Mouse (Mus musculus) kidney, postnatal 0 days (tissue): ENCODE results near the gene Rora. TPM values are rescaled to one million over a fixed set of nuclear protein-coding genes. Genes with fewer than 3 reads are reported as not detected.

ENCODE experiments used
- ATAC-seq: fragments of 200-750 bp; cut with Nextera tagmentation; replicated peaks from 2 replicates; pipeline ENCODE4 v1.8.0; 2017; ENCODE audit warnings: low read depth, moderate number of reproducible peaks, moderate TSS enrichment, moderate library complexity; ENCODE audit not compliant: low FRiP score
- DNase-seq: peaks from one replicate; pipeline ENCODE4 v3.0.0-alpha.2; 2016; ENCODE audit warnings: low spot score
- H3K27ac ChIP-seq: fragments of 300-500 bp; sonication (generic); 2 replicates; pipeline ENCODE4 v1.5.1; 2014; ENCODE audit warnings: mild to moderate bottlenecking
- H3K27me3 ChIP-seq: fragments of 300-500 bp; sonication (generic); 2 replicates; pipeline ENCODE4 v1.6.1; 2014; ENCODE audit warnings: low read length, mixed read lengths; ENCODE audit not compliant: insufficient read depth
- H3K36me3 ChIP-seq: fragments of 300-500 bp; sonication (generic); 2 replicates; pipeline ENCODE4 v1.6.1; 2014; ENCODE audit warnings: low read length, mixed read lengths; ENCODE audit not compliant: insufficient read depth
- H3K4me1 ChIP-seq: fragments of 300-500 bp; sonication (generic); replicated peaks from 2 replicates; pipeline ENCODE4 v1.6.1; 2014; ENCODE audit warnings: antibody characterized with exemption, low read length, mixed read lengths; ENCODE audit not compliant: insufficient read depth
- H3K4me2 ChIP-seq: fragments of 300-500 bp; sonication (generic); 2 replicates; pipeline ENCODE4 v1.6.1; 2014; ENCODE audit warnings: mild to moderate bottlenecking, low read length, moderate library complexity, mixed read lengths
- H3K4me3 ChIP-seq: fragments of 300-500 bp; sonication (generic); replicated peaks from 2 replicates; pipeline ENCODE4 v1.5.1; 2014; ENCODE audit warnings: low read depth, low read length
- H3K9ac ChIP-seq: fragments of 300-500 bp; sonication (generic); 2 replicates; pipeline ENCODE4 v1.6.1; 2014; ENCODE audit warnings: low read depth, low read length
- H3K9me3 ChIP-seq: fragments of 300-500 bp; sonication (generic); replicated peaks from 2 replicates; pipeline ENCODE4 v1.6.1; 2016; ENCODE audit warnings: low read length, inconsistent platforms, mixed read lengths
- CTCF ChIP-seq: IDR thresholded peaks from 2 replicates; pipeline ENCODE4 v1.5.1; 2016; ENCODE audit warnings: antibody characterized with exemption, low read depth, mild to moderate bottlenecking, moderate library complexity
- WGBS: fragments of 180-500 bp; shearing (Covaris S2); extraction: QIAGEN DNeasy Blood & Tissue Kit; methylation state at CpG from one replicate; pipeline ENCODE4 v1.1.7; 2014; 5-methylcytosine and 5-hydroxymethylcytosine counted together
- polyA plus RNA-seq: library from polyadenylated mRNA; unstranded; fragments of >200 nt; fragmentation: Nextera tagmentation; extraction: Ambion mirVana; gene quantifications from 2 replicates; pipeline ENCODE4 v1.2.1, GENCODE M21; 2015

Gene Rora
- polyA plus RNA-seq, 1 experiment from 2014 or later = 9.8 TPM

DNA sequence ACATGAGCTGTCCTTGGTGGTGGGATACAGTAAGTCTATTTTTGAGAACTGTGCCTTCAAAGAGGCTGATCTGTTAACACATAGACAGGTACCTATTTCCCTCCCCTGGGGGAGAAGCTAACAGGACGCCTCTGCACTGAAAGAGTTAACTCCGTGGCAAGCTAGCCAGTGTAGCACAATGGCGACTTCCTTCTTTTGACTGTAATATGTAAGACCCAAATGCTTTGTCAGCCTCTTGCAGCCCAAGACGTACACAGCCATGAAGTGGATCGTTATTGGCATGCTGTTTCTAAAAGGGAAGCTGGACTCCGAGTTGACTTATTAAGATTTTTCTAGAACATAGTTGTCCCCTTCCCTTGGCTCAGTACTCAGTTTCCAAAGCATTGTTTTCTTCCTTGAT, 229.4 kb downstream of the Rora start:
- Histone ChIP-seq H3K4me1 (peaks cover 4% of the 10 kb centered on the region; the same call in 1 of the 2 replicates), H3K27me3 (no peaks in the 10 kb centered on the region), H3K9ac (no peak overlapping the region), H3K9me3 (no peaks in the 10 kb centered on the region), H3K36me3 (no peaks in the 10 kb centered on the region), H3K4me3 (no peak overlapping the region), H3K4me2 (no peak overlapping the region), H3K27ac (no peak overlapping the region)
- DNase-seq = no peak
- no peak for ATAC-seq
- no peak for TF ChIP-seq CTCF
- WGBS = 74% methylated on average over 6 of the region's 6 CpGs

DNA sequence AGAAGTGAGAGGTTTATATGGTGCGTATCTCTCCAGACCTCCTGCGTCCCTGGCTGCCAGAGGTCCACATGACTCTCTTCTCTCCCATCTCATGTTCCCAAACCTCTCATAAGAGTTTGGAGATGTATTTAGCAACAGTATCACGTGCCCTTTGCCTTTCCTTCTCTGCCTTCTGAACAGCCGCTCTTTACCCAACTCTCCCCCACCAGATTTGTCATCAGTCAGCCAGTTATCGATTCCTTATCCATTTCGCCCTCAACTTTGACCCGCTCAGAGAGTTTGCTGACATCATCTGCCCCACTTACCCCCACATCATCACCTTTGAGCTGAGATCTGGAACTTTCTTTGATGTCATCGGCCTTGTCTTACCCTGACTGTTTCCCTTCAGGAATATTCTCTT, 230.1 kb downstream of the Rora start:
- Histone ChIP-seq H3K27ac (no peak overlapping the region), H3K36me3 (no peaks in the 10 kb centered on the region), H3K4me1 (peaks cover 4% of the 10 kb centered on the region; the same call in 1 of the 2 replicates), H3K27me3 (no peaks in the 10 kb centered on the region), H3K4me3 (no peak overlapping the region), H3K9ac (no peak overlapping the region), H3K4me2 (no peak overlapping the region), H3K9me3 (no peaks in the 10 kb centered on the region)
- WGBS = 86% methylated on average over 8 of the region's 8 CpGs
- no peak for ATAC-seq
- no peak for TF ChIP-seq CTCF
- no peak for DNase-seq

DNA sequence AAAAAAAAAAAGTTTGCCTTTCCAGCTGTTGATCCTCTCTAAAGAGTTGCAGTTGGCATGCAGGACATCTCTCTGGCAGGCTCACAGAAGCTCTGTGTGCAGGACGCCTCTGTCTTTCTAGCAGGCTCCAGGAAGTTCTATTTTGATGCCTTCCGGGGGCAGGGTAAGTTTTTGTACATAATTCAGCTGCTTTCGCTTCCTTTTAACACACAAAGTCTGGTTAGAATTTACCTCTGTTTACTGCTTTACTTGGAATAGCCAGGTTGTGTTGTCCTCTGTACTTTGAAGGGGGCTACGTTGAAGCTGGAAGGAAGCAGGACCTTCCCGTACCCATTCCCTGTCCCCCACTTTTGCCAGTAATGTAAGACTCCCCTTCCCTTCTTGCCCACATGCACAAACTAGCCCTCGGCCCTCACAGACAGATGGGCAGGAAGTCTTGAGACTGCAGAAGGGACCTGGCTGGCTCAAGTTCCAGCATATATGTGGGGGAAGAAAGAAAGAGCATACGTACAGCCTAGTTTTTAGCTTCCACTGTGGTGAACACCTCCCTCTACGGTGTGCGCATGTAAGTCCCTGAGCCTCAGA, 231.0 kb downstream of the Rora start:
- Histone ChIP-seq H3K36me3 (no peaks in the 10 kb centered on the region), H3K27me3 (no peaks in the 10 kb centered on the region), H3K9ac (no peak overlapping the region), H3K4me1 (peaks cover 4% of the 10 kb centered on the region; the same call in 1 of the 2 replicates), H3K27ac (peak overlapping the region; percentile 31), H3K4me3 (no peak overlapping the region), H3K9me3 (no peaks in the 10 kb centered on the region), H3K4me2 (no peak overlapping the region)
- DNase-seq (peak; percentile 60), ATAC-seq (no peak)
- 58% methylated on average over 9 of the region's 9 CpGs for WGBS
- no peak for TF ChIP-seq CTCF

DNA sequence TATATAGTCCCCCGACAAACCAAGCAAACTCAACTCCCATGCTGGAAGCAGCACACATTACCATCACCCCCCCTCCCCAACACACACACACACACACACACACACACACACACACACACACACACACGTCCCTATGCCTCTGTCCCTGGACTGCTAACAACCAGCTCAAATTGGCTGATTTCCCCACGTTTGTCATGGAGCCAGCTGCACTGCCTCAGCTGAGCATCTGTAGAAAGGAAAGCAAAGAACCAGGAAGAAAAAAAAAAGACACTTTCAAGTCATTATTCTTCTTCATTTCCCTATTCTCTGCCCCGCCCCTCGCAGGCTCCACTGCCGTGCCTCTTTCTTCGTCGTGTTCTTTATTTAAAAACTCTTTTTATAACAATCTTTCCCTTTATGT, 235.1 kb downstream of the Rora start:
- no peaks in the 10 kb centered on the region for H3K9me3 ChIP-seq
- H3K4me2 ChIP-seq = no peak overlapping the region

DNA sequence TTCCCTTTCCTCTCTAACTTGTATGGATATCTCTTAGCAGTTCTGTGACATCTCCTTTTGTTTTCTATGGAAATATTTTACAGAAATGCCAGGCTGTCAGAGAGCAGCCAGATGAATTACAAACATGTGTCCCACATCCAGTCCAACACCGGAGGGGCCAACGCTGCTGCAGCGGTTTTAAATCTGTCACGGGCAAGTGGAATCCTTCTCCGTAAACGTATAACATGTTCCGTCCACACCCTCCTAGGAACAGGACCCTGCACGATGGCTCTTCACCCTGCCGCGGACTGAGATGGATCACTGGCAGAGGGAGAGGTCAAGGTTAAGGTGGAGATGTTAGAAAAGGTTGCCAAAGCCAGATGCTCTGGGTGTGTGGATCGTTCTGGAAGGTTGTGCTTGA, 237.8 kb downstream of the Rora start:
- Histone ChIP-seq H3K9ac (no peak overlapping the region), H3K36me3 (no peaks in the 10 kb centered on the region), H3K4me3 (no peak overlapping the region), H3K4me2 (no peak overlapping the region), H3K4me1 (no peaks in the 10 kb centered on the region), H3K27me3 (no peaks in the 10 kb centered on the region), H3K9me3 (no peaks in the 10 kb centered on the region), H3K27ac (no peak overlapping the region)
- no peak for DNase-seq
- no peak for TF ChIP-seq CTCF
- no peak for ATAC-seq
- 22% methylated on average over 11 of the region's 11 CpGs for WGBS

More for the DNA sequence above, 235.1 kb downstream of the Rora start:
- no peak overlapping the region for H3K9ac ChIP-seq
- TF ChIP-seq CTCF = no peak
- H3K36me3 ChIP-seq = no peaks in the 10 kb centered on the region
- no peaks in the 10 kb centered on the region for H3K27me3 ChIP-seq
- DNase-seq (peak; percentile 88), ATAC-seq (peak; percentile 43; the same call in 1 of the 2 replicates)
- H3K4me3 ChIP-seq = no peak overlapping the region
- peaks cover 4% of the 10 kb centered on the region; the same call in 1 of the 2 replicates for H3K4me1 ChIP-seq
- 40% methylated on average over 8 of the region's 8 CpGs for WGBS
- no peak overlapping the region for H3K27ac ChIP-seq

DNA sequence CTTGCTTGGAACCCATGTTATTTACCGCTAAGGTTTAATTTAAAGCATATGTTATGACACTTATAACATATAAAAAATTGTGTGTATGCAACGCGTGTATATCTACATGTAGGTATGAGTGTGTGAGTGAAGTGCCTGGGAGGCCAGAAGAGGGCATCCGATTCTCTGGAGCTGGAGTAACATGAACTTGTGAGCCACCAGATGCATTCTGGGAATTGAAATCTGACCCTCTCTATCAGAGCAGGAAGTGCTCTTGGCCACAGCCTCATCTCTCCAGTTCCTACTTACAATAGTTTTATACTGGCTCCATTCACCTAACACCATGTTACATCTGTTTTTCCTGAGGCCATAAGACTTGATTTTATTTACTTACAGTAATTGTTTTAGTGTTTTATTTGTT, 238.8 kb downstream of the Rora start:
- TF ChIP-seq CTCF = no peak
- Histone ChIP-seq H3K9me3 (no peaks in the 10 kb centered on the region), H3K4me1 (no peaks in the 10 kb centered on the region), H3K9ac (no peak overlapping the region), H3K4me2 (no peak overlapping the region), H3K36me3 (no peaks in the 10 kb centered on the region), H3K4me3 (no peak overlapping the region), H3K27ac (no peak overlapping the region), H3K27me3 (no peaks in the 10 kb centered on the region)
- WGBS = 90% methylated on average over 4 of the region's 4 CpGs
- ATAC-seq (no peak), DNase-seq (no peak)

DNA sequence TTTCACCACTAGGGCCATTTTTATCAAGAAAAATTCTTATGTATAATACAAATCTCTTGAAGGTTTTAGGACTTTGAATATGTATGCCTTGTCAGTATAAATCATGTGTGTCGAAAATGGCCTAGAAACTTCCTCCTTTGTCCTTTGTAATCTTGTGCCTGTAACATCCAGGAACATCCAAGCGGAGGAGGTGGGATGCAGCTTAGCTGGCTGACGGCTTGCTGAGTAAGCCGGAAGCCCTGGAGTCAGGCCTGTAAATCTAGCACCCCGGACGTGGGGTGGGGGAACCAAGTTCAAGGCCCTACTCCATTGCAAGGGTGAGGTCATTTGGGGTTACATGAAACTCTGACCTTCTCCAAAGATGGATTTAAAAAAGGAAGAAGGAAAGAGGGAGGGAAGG, 239.3 kb downstream of the Rora start:
- 57% methylated on average over 6 of the region's 6 CpGs for WGBS
- DNase-seq = no peak
- Histone ChIP-seq H3K36me3 (no peaks in the 10 kb centered on the region), H3K9me3 (no peaks in the 10 kb centered on the region), H3K4me2 (no peak overlapping the region), H3K4me1 (no peaks in the 10 kb centered on the region), H3K9ac (no peak overlapping the region), H3K27ac (no peak overlapping the region), H3K4me3 (no peak overlapping the region), H3K27me3 (no peaks in the 10 kb centered on the region)
- ATAC-seq = no peak
- no peak for TF ChIP-seq CTCF
